ENCODE assay signal across 9 mouse cellular contexts in the genomic region with DNA sequence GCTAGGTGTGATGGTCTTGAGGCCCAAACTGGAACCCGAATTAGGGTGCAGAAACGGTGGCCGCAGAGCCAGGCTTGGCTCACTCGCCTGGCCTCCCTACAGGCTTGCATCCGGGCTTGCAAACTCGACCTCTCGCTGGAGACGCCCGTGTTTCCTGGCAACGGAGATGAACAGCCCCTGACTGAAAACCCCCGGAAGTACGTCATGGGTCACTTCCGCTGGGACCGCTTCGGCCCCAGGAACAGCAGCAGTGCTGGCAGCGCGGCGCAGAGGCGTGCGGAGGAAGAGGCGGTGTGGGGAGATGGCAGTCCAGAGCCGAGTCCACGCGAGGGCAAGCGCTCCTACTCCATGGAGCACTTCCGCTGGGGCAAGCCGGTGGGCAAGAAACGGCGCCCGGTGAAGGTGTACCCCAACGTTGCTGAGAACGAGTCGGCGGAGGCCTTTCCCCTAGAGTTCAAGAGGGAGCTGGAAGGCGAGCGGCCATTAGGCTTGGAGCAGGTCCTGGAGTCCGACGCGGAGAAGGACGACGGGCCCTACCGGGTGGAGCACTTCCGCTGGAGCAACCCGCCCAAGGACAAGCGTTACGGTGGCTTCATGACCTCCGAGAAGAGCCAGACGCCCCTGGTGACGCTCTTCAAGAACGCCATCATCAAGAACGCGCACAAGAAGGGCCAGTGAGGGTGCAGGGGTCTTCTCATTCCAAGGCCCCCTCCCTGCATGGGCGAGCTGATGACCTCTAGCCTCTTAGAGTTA. TPM values are rescaled to one million over a fixed set of nuclear protein-coding genes. Genes with fewer than 3 reads are reported as not detected.
DNase-seq lines count a peak whose midpoint lies in the region; ATAC-seq lines count a peak whose summit lies in the region.
"Had no signal": no experiment of that assay in that cellular context is flagged by ENCODE, and none has a peak within 500 bp of the region (broad histone marks: within the 10 kb centered on the region; RNA-seq: fewer than 3 reads in every experiment).

No protein-coding gene starts in this region.

- peak overlapping the region; percentile 93 for H3K9ac ChIP-seq in forebrain, embryonic 16.5 days (replicated peaks; ENCODE audit: low read depth, low read length)
- H3K9ac ChIP-seq in liver, embryonic 16.5 days (ENCODE audit: low read depth, low read length), result peak overlapping the region; percentile 51
- H3K9ac ChIP-seq in neural tube, embryonic 12.5 days, result peak overlapping the region; percentile 76
- H3K9ac ChIP-seq in stomach, embryonic 16.5 days (ENCODE audit: low read length), result peak overlapping the region; percentile 79

- ATAC-seq in forebrain, embryonic 16.5 days, result peak; percentile 97
- ATAC-seq in liver, embryonic 16.5 days (ENCODE audit: low read depth), result peak; percentile 72
- peak; percentile 98 for ATAC-seq in neural tube, embryonic 12.5 days (ENCODE audit: low FRiP score, low read depth)
- peak; percentile 94 for ATAC-seq in stomach, embryonic 16.5 days (ENCODE audit: insufficient read depth, low FRiP score)

- peaks cover 6% of the 10 kb centered on the region for H3K4me1 ChIP-seq in forebrain, embryonic 16.5 days (replicated peaks; ENCODE audit: control insufficient read depth, insufficient read depth, low read length)
- H3K4me1 ChIP-seq in liver, embryonic 16.5 days (ENCODE audit: control insufficient read depth, low read depth, low read length), result no peaks in the 10 kb centered on the region; the same call in 1 of the 2 replicates
- peaks cover 4% of the 10 kb centered on the region for H3K4me1 ChIP-seq in neural tube, embryonic 12.5 days
- no peaks in the 10 kb centered on the region for H3K4me1 ChIP-seq in stomach, embryonic 16.5 days (ENCODE audit: control insufficient read depth, insufficient read depth, low read length)

- no peaks in the 10 kb centered on the region for H3K9me3 ChIP-seq in forebrain, embryonic 16.5 days (ENCODE audit: control insufficient read depth, low read length)
- no peaks in the 10 kb centered on the region for H3K9me3 ChIP-seq in liver, embryonic 16.5 days (replicated peaks; ENCODE audit: control insufficient read depth, low read length)
- H3K9me3 ChIP-seq in neural tube, embryonic 12.5 days, result no peaks in the 10 kb centered on the region
- H3K9me3 ChIP-seq in stomach, embryonic 16.5 days (replicated peaks; ENCODE audit: control insufficient read depth, low read length), result no peaks in the 10 kb centered on the region
- H3K9me3 ChIP-seq: G1E had no signal

- 3% methylated on average over 53 of the region's 53 CpGs for WGBS in forebrain, embryonic 16.5 days
- WGBS in liver, embryonic 16.5 days (ENCODE audit: insufficient replicate concordance), result 2% methylated on average over 52 of the region's 53 CpGs
- WGBS in neural tube, embryonic 12.5 days, result 3% methylated on average over 53 of the region's 53 CpGs
- 2% methylated on average over 53 of the region's 53 CpGs for WGBS in stomach, embryonic 16.5 days

- peak overlapping the region; percentile 76 for H3K4me3 ChIP-seq in forebrain, embryonic 16.5 days (replicated peaks; ENCODE audit: low read length)
- H3K4me3 ChIP-seq in liver, embryonic 16.5 days (ENCODE audit: low read depth, low read length), result peak overlapping the region; percentile 60
- H3K4me3 ChIP-seq in neural tube, embryonic 12.5 days, result peak overlapping the region; percentile 62
- peak overlapping the region; percentile 62 for H3K4me3 ChIP-seq in stomach, embryonic 16.5 days (replicated peaks; ENCODE audit: low read length)

- peak overlapping the region; percentile 85 for H3K27ac ChIP-seq in forebrain, embryonic 16.5 days (ENCODE audit: low read length)
- H3K27ac ChIP-seq in liver, embryonic 16.5 days (ENCODE audit: low read length), result no peak overlapping the region
- H3K27ac ChIP-seq in neural tube, embryonic 12.5 days, result peak overlapping the region; percentile 87
- H3K27ac ChIP-seq in stomach, embryonic 16.5 days (ENCODE audit: low read length), result peak overlapping the region; percentile 85

- intact Hi-C loops in heart, postnatal 25 days (cut with DNase I), result no loop called here

- no peaks in the 10 kb centered on the region; the same call in 1 of the 2 replicates for H3K36me3 ChIP-seq in forebrain, embryonic 16.5 days (ENCODE audit: control insufficient read depth, insufficient read depth)
- no peaks in the 10 kb centered on the region for H3K36me3 ChIP-seq in liver, embryonic 16.5 days (ENCODE audit: control insufficient read depth, insufficient read depth)
- peaks cover 11% of the 10 kb centered on the region for H3K36me3 ChIP-seq in neural tube, embryonic 12.5 days
- no peaks in the 10 kb centered on the region for H3K36me3 ChIP-seq in stomach, embryonic 16.5 days (ENCODE audit: control insufficient read depth, insufficient read depth, low read length)
- H3K36me3 ChIP-seq: G1E had no signal

- peak overlapping the region; percentile 62 for H3K4me2 ChIP-seq in forebrain, embryonic 16.5 days (ENCODE audit: low read length)
- peak overlapping the region; percentile 75 for H3K4me2 ChIP-seq in liver, embryonic 16.5 days (ENCODE audit: low read depth, low read length)
- peak overlapping the region; percentile 90 for H3K4me2 ChIP-seq in neural tube, embryonic 12.5 days (replicated peaks)
- peak overlapping the region; percentile 93 for H3K4me2 ChIP-seq in stomach, embryonic 16.5 days (ENCODE audit: low read depth, low read length)

- H3K27me3 ChIP-seq in forebrain, embryonic 16.5 days (replicated peaks; ENCODE audit: control insufficient read depth, insufficient read depth, low read length), result peaks cover 15% of the 10 kb centered on the region
- peaks cover 2% of the 10 kb centered on the region for H3K27me3 ChIP-seq in liver, embryonic 16.5 days (ENCODE audit: control insufficient read depth, insufficient read depth, low read depth, low read length)
- peaks cover 4% of the 10 kb centered on the region for H3K27me3 ChIP-seq in neural tube, embryonic 12.5 days (replicated peaks)
- peaks cover 3% of the 10 kb centered on the region; the same call in 1 of the 2 replicates for H3K27me3 ChIP-seq in stomach, embryonic 16.5 days (ENCODE audit: control insufficient read depth, insufficient read depth, low read length)

- DNase-seq in CD8-positive naive resting alpha-beta T cell, adult 2 months (ENCODE audit: low read depth in 2 of 2, low spot score in 2 of 2), result peak; percentile 63 to 69
- DNase-seq in cerebellum, adult 11 months, result peak; percentile 80
- DNase-seq in heart, postnatal 25 days (ENCODE audit: low spot score), result peak; percentile 89
- peak; percentile 86 for DNase-seq in layer of hippocampus, adult 11-12 months (ENCODE audit: low spot score)

RNA-seq across cellular contexts. Expression of gene Pomc, which starts 5.2 kb away (rescaled TPM):
- polyA plus RNA-seq in forebrain, embryonic 16.5 days (2015; fragmentation: Nextera tagmentation; extraction: Ambion mirVana), result 2.9 and 4.3 TPM in 2 replicates
- total RNA-seq in heart, postnatal 25 days (2021), result under 1 TPM in 1 of 2 experiments, not detected in 1; 0.26 TPM
- 0.28 and 0.34 TPM in 2 replicates for polyA plus RNA-seq in liver, embryonic 16.5 days (2015; fragmentation: Nextera tagmentation; extraction: Ambion mirVana)
- polyA plus RNA-seq in neural tube, embryonic 12.5 days (2016; fragmentation: Nextera tagmentation; extraction: Ambion mirVana), result 5.5 and 6.6 TPM in 2 replicates
- polyA plus RNA-seq in stomach, embryonic 16.5 days (2015; fragmentation: Nextera tagmentation; extraction: Ambion mirVana), result 1.6 and 2.4 TPM in 2 replicates
- total RNA-seq: G1E had no signal
- polyA plus RNA-seq: G1E had no signal
